Mouse (Mus musculus): ENCODE results near the gene Cacna1b.

DNA sequence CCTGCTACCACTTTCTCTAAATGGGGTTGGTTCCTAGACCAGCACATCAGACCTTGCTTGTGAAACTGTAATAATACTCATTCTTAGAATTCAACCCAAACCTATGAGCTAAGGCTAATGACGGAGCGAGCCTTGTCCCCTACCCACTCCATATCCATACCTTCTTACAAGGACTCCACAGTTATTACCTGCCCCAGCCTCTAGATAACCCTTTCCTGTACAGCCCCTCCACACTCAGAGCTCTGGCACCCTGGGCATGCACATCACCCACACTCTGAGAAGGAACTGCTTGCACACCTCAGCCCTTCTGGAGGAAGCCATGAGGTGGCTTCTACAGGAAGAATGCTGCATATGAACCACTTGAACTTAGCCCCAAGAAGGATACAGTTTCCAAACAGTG is 72.6 kb downstream of the Cacna1b start:
- no peak for TF ChIP-seq GATA2 (IDR thresholded peaks at IDR 0.05; ENCODE audit: borderline replicate concordance, low read depth, low read length)
- no peak for TF ChIP-seq CTCF (IDR thresholded peaks at IDR 0.05; ENCODE audit: low read depth, low read length)
- no peak for TF ChIP-seq TAL1 (conservative IDR thresholded peaks at IDR 0.05; ENCODE audit: low read depth, low read length)
- no peak for TF ChIP-seq POLR2AphosphoS5 (IDR thresholded peaks at IDR 0.05; ENCODE audit: insufficient replicate concordance, low read depth, low read length)
